Mouse (Mus musculus): ENCODE results near the gene Ebf1. TPM values are rescaled to one million over a fixed set of nuclear protein-coding genes. Genes with fewer than 3 reads are reported as not detected.

Ebf1 gene
- polyA plus RNA-seq, 1 experiment: 1.1 TPM

- H3K27ac ChIP-seq (ENCODE audit: control insufficient read depth, insufficient read depth, low read depth, low read length): no peak overlapping the region
- H3K4me3 ChIP-seq (ENCODE audit: control insufficient read depth, low read depth, low read length): no peak overlapping the region
- no peaks in the 10 kb centered on the region for H3K27me3 ChIP-seq (ENCODE audit: control insufficient read depth, insufficient read depth, low read length)
- no peaks in the 10 kb centered on the region for H3K36me3 ChIP-seq (ENCODE audit: control insufficient read depth, insufficient read depth, low read length)
- TF ChIP-seq CTCF (IDR thresholded peaks at IDR 0.05; ENCODE audit: control insufficient read depth, insufficient read depth, insufficient replicate concordance, low read depth, low read length) (no peak), POLR2A (IDR thresholded peaks at IDR 0.05; ENCODE audit: control insufficient read depth, low read depth, low read length) (no peak)
- H3K4me1 ChIP-seq (ENCODE audit: control insufficient read depth, insufficient read depth, low read length): no peaks in the 10 kb centered on the region
These were observed 157.3 kb downstream of the Ebf1 start for GRCm38 (mm10) chr11:44774411-44774810.

GRCm38 (mm10) chr11:44775549-44775948, 158.4 kb downstream of the Ebf1 start:
- Histone ChIP-seq H3K4me1 (ENCODE audit: control insufficient read depth, insufficient read depth, low read length) (no peaks in the 10 kb centered on the region), H3K27ac (ENCODE audit: control insufficient read depth, insufficient read depth, low read depth, low read length) (no peak overlapping the region), H3K36me3 (ENCODE audit: control insufficient read depth, insufficient read depth, low read length) (no peaks in the 10 kb centered on the region), H3K4me3 (ENCODE audit: control insufficient read depth, low read depth, low read length) (no peak overlapping the region), H3K27me3 (ENCODE audit: control insufficient read depth, insufficient read depth, low read length) (no peaks in the 10 kb centered on the region)
- TF ChIP-seq POLR2A (IDR thresholded peaks at IDR 0.05; ENCODE audit: control insufficient read depth, low read depth, low read length): no peak
- no peak for TF ChIP-seq CTCF (IDR thresholded peaks at IDR 0.05; ENCODE audit: control insufficient read depth, insufficient read depth, insufficient replicate concordance, low read depth, low read length)

GRCm38 (mm10) chr11:44776556-44776955, 159.4 kb downstream of the Ebf1 start:
- H3K27me3 ChIP-seq (ENCODE audit: control insufficient read depth, insufficient read depth, low read length): no peaks in the 10 kb centered on the region
- H3K4me1 ChIP-seq (ENCODE audit: control insufficient read depth, insufficient read depth, low read length): no peaks in the 10 kb centered on the region
- TF ChIP-seq POLR2A (IDR thresholded peaks at IDR 0.05; ENCODE audit: control insufficient read depth, low read depth, low read length): no peak
- TF ChIP-seq CTCF (IDR thresholded peaks at IDR 0.05; ENCODE audit: control insufficient read depth, insufficient read depth, insufficient replicate concordance, low read depth, low read length): no peak
- no peaks in the 10 kb centered on the region for H3K36me3 ChIP-seq (ENCODE audit: control insufficient read depth, insufficient read depth, low read length)
- H3K27ac ChIP-seq (ENCODE audit: control insufficient read depth, insufficient read depth, low read depth, low read length): no peak overlapping the region
- no peak overlapping the region for H3K4me3 ChIP-seq (ENCODE audit: control insufficient read depth, low read depth, low read length)

GRCm38 (mm10) chr11:44777331-44778310, 160.5 kb downstream of the Ebf1 start:
- Histone ChIP-seq H3K36me3 (ENCODE audit: control insufficient read depth, insufficient read depth, low read length) (no peaks in the 10 kb centered on the region), H3K4me1 (ENCODE audit: control insufficient read depth, insufficient read depth, low read length) (no peaks in the 10 kb centered on the region), H3K27me3 (ENCODE audit: control insufficient read depth, insufficient read depth, low read length) (no peaks in the 10 kb centered on the region), H3K4me3 (ENCODE audit: control insufficient read depth, low read depth, low read length) (no peak overlapping the region), H3K27ac (ENCODE audit: control insufficient read depth, insufficient read depth, low read depth, low read length) (no peak overlapping the region)
- TF ChIP-seq CTCF (IDR thresholded peaks at IDR 0.05; ENCODE audit: control insufficient read depth, insufficient read depth, insufficient replicate concordance, low read depth, low read length) (no peak), POLR2A (IDR thresholded peaks at IDR 0.05; ENCODE audit: control insufficient read depth, low read depth, low read length) (no peak)

GRCm38 (mm10) chr11:44779030-44779429, 161.9 kb downstream of the Ebf1 start:
- Histone ChIP-seq H3K4me3 (ENCODE audit: control insufficient read depth, low read depth, low read length) (no peak overlapping the region), H3K36me3 (ENCODE audit: control insufficient read depth, insufficient read depth, low read length) (no peaks in the 10 kb centered on the region), H3K27me3 (ENCODE audit: control insufficient read depth, insufficient read depth, low read length) (no peaks in the 10 kb centered on the region), H3K27ac (ENCODE audit: control insufficient read depth, insufficient read depth, low read depth, low read length) (no peak overlapping the region), H3K4me1 (ENCODE audit: control insufficient read depth, insufficient read depth, low read length) (no peaks in the 10 kb centered on the region)
- TF ChIP-seq CTCF (IDR thresholded peaks at IDR 0.05; ENCODE audit: control insufficient read depth, insufficient read depth, insufficient replicate concordance, low read depth, low read length) (no peak), POLR2A (IDR thresholded peaks at IDR 0.05; ENCODE audit: control insufficient read depth, low read depth, low read length) (no peak)

- H3K27ac ChIP-seq (ENCODE audit: control insufficient read depth, insufficient read depth, low read depth, low read length): no peak overlapping the region
- H3K27me3 ChIP-seq (ENCODE audit: control insufficient read depth, insufficient read depth, low read length): no peaks in the 10 kb centered on the region
- no peak overlapping the region for H3K4me3 ChIP-seq (ENCODE audit: control insufficient read depth, low read depth, low read length)
- no peaks in the 10 kb centered on the region for H3K4me1 ChIP-seq (ENCODE audit: control insufficient read depth, insufficient read depth, low read length)
- H3K36me3 ChIP-seq (ENCODE audit: control insufficient read depth, insufficient read depth, low read length): no peaks in the 10 kb centered on the region
- TF ChIP-seq CTCF (IDR thresholded peaks at IDR 0.05; ENCODE audit: control insufficient read depth, insufficient read depth, insufficient replicate concordance, low read depth, low read length) (no peak), POLR2A (IDR thresholded peaks at IDR 0.05; ENCODE audit: control insufficient read depth, low read depth, low read length) (no peak)
These were observed 167.3 kb downstream of the Ebf1 start for GRCm38 (mm10) chr11:44784255-44785029.

GRCm38 (mm10) chr11:44785063-44785462, 167.9 kb downstream of the Ebf1 start:
- H3K27me3 ChIP-seq (ENCODE audit: control insufficient read depth, insufficient read depth, low read length): no peaks in the 10 kb centered on the region
- no peaks in the 10 kb centered on the region for H3K36me3 ChIP-seq (ENCODE audit: control insufficient read depth, insufficient read depth, low read length)
- TF ChIP-seq CTCF (IDR thresholded peaks at IDR 0.05; ENCODE audit: control insufficient read depth, insufficient read depth, insufficient replicate concordance, low read depth, low read length): no peak
- no peak for TF ChIP-seq POLR2A (IDR thresholded peaks at IDR 0.05; ENCODE audit: control insufficient read depth, low read depth, low read length)
- no peaks in the 10 kb centered on the region for H3K4me1 ChIP-seq (ENCODE audit: control insufficient read depth, insufficient read depth, low read length)
- no peak overlapping the region for H3K4me3 ChIP-seq (ENCODE audit: control insufficient read depth, low read depth, low read length)
- no peak overlapping the region for H3K27ac ChIP-seq (ENCODE audit: control insufficient read depth, insufficient read depth, low read depth, low read length)
